Mouse (Mus musculus): ENCODE results near the gene Cdh11.

Gene Cdh11

DNA sequence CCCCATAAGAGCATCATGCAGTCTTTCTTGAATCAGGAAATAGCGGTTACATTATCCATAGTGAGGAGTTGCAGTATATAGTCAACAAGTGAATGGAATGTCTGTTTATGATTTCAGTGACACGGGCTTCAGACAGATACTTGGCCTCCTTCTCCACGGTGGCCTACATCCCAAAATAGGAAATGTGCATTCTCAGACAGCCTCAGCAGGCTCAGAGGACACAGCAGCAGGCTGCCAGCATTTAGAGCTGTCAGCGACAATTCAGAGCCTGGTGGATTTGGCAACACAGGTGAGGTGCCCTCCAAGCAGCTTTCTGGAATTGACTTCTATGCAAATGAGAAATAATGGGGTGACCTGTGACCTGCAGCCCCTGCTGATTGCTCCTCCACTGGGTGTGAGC, 69.5 kb downstream of the Cdh11 start:
- peak; percentile 55 for DNase-seq (ENCODE audit: low read depth, low spot score)

DNA sequence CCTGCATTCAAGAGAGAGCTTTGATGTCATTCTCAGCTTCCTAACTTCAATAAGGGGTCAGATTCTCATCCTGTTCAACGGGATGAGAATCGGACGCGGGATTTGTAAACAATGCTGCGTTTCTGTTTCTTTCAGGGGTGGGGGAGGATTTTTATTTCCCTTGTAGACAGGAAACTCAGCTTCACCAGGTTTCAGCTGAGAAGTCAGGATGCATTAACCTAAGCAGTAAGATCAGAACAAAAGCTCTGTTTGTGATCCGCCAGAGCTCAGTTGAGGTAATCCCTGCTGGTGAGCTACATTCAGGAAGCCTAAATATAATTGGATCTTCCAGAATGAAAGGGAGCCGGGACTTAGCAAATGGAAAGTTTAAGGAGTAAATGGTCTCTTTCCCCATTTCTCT, 78.1 kb downstream of the Cdh11 start:
- DNase-seq (ENCODE audit: low read depth, low spot score): peak; percentile 20

DNA sequence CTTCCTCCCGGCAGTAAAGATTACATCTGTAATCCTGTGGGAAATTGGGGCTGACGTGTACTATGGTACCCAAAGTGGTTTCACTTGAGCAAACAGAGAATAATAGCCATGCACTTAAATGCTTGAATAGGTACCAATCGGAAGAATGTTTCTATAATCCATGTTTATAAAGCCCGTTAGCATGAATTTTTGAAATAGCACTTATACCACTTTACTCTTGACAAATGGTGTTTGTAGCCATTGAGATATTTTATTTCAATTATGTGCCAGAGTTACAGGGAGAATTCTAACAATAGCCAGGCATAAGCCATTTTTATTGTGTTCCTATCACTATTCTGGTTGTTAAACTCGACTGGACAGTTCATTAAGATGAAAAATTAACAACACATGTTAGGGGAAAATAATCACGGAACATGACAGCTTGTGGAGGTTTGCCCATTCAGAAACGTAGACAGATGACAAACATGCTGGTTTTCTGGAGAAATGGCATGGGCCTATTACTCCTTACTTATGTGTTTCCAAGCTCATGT, 80.0 kb downstream of the Cdh11 start:
- no peak for DNase-seq (ENCODE audit: low read depth, low spot score)

DNA sequence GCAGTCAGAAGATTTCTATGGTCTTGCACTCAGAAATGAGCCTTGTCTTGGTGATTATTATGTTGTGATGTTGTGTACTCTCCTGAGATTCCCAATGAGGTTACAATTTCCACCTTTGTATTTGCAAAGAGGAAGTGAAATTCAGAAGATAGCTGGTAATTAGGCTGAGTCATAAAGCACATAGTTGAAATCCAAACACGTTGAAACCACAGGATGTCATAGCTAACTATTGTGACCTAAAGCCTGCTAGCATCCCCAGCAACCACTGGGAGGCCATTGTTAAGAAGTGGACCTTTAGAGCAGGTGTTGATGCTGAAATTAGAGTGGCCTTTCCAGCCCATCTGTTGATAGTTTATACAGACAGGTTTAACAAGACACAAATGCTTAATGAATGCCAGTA, 85.2 kb downstream of the Cdh11 start:
- DNase-seq (ENCODE audit: low read depth, low spot score): no peak

DNA sequence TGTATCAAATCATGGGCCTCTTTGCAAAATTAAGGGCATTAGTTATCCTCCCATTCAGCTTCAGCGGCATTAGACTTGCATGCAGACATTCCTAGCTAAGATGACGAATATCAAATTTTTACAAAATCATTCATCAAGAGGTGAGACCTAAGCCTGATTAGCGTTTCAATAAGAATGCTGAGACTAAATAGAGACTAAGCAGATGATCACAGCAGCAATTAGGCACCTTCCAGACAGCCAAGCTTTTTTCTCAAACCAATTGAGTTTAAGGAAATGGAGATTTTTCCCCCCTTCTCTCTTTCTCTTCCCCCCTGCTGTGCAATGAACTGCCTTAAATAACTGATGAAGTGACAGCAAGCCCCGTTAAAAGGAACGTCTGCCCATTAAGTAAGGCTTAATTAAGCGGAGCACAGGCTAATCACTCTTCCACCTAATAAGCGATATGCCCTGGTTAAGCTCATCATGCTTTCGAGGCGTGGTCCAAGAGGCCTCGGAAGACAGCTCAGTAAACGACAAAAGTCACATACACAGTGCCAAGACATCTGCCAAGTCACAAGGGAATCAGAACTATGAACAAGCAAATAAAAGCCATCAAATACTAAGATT, 87.1 kb downstream of the Cdh11 start:
- no peak for DNase-seq (ENCODE audit: low read depth, low spot score)

DNA sequence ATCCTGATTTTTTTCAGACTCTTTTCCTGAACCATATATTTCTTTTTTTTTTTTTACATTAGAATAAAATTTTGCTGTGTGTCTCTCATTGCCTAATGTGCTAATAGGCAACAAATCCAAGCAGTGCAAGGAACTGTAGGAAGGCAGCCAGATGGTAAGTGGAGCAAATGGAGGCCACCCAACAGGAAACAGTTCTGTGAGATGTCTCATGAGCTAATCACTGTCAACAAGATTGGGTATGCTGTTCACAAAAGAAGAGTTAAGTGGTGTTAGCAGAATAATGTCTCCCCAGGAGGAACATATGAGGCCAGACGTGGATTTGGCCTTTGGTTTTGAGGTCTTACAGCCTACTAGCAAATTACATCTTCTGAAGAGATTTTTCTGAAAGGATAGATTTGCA, 92.0 kb downstream of the Cdh11 start:
- DNase-seq (ENCODE audit: low read depth, low spot score): peak; percentile 41

DNA sequence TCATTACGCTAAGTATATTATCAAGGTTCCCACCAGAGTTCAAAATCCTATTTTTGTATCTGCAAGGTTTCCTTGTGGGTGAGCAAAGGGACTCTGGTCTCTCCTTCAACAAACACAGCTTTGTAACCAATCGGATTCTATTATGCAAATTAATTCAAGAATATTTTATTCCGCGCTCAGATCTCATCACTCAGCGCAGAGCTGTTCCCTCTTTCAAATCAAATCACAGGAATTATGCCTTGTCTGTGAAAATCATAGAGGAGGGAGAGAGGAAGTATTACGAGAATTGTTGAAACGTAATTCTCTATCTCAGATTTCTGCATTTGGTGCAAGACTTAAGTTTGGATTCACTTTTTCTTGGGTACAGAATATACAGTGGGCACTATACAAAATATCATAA, 100.0 kb downstream of the Cdh11 start:
- DNase-seq (ENCODE audit: low read depth, low spot score): peak; percentile 51

DNA sequence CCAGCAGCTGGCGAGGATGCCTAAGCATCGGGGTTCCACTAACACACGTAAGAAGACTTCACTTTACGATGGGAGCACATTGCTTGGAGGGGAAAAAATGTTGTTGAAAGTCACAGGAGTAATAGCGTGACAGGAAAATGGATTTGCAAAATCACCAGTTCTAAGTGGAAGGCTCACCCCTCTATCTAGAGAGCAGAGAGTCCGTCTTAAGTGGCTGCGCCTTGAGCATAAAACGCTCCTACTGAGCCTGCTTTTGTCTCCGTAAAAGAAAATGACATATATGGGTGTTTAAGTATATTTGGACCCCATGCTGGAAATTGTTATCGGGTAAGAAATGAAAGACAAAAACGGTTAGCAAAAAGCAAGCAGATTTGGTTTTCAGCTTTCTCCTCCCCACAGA, 100.4 kb downstream of the Cdh11 start:
- DNase-seq (ENCODE audit: low read depth, low spot score): peak; percentile 23

DNA sequence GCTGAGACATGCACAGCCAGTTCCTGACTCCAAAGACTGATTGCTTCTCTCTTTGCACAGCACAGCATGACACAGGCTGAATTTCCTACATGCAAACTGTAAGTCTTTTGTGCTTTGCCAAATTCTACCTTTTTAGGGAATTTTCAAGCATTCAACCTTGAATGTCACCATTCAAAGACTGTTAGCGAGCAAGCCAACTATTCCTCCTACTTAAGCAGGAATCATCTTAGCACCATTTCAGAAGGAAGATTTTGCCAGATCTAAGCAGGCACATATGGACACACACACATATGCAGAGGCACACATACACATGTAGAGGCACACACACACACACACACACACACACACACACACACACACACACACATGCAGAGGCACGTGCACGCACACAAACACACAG, 108.3 kb downstream of the Cdh11 start:
- peak; percentile 59 for DNase-seq (ENCODE audit: low read depth, low spot score)

DNA sequence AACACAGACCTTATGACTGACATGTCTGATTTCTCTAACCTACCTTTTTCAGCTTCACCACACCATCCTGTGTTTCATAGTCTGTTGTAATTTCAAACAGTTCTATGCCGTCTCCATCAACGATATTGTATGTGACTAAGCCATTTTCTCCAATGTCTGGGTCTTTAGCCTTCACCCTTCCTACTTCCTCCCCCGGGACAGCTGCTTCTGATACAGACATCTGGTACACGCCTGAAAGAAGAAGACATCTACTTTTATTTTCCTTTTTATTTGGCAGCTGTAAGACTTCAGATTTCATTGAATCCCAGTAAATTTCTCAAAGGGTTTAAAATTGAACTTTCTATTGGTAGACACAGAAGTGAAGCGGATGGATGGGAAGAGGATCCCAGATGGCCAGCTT, 120.9 kb downstream of the Cdh11 start:
- DNase-seq (ENCODE audit: low read depth, low spot score): peak; percentile 43

DNA sequence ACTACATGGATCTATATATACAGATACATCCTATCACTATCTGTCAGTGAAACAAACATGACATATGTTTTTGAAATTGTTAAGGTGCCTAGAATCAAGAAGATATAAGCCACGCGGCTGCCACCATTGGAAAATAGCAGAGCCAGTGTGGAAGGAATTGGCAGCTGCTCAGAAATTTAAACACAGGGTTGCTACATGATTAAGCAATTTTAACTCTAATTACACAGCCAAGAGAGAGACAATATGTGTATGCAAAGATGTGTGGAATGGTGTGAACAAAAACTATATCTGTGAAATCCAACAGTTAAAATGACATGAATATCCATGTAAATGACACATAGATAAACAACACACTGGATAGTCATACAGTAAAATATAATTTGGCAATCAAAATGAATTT, 128.9 kb downstream of the Cdh11 start:
- DNase-seq (ENCODE audit: low read depth, low spot score): peak; percentile 31

DNA sequence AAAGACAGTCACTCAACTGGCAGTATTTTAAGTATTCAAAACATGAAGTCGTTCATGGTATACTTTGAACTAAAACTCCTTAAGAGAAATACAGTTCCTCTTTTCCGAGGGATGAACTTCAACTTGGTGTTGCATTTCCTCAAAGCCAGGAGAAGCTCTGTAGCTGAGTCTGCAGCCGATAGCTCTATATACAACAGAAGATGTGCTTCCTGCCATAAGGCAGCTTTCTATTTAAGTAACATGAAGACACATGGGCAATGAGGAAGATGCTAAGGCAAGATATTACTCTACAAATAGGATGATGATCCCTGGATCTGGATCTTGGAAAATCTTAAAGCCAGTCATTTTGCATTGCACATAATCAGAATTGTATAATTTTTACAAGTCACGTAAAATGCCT, 133.5 kb downstream of the Cdh11 start:
- peak; percentile 39 for DNase-seq (ENCODE audit: low read depth, low spot score)

DNA sequence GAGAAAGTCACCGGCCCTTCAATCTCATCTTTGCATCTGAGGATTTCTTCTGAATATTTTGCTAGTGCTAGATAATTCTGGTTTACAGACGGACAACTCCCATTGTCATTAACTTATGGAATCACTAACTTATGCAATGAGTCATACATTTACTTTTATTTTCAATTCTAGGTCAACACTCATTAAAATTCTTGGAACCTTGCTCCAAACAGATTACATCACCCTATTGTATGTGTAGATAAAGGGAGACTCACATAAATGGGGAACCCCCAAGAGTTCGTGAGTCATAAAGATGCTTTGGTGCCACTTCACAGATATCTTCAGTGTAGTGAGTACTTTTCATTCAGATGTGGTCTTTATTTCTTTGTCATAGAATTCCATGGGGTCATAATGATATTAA, 158.3 kb downstream of the Cdh11 start:
- no peak for DNase-seq (ENCODE audit: low read depth, low spot score)

DNA sequence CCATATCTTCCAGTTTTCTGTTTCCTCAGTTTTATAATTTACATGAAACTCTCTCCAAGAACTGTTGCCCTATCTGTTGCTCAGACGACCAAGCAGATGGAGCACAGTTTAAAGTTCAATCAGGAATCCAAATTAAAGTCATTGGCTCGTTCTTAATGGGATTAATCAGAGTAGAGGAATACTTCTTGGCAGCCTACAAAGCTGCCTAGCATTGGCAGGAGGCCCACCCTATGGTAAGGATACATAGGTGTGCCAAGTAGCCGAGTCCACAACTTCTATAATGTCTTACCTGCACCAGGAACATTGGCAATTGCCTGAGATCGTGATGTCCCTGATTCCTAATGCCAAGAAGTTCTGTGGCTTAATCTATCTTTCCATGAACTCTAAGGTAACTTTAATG, 173.3 kb downstream of the Cdh11 start:
- DNase-seq (ENCODE audit: low read depth, low spot score): no peak

DNA sequence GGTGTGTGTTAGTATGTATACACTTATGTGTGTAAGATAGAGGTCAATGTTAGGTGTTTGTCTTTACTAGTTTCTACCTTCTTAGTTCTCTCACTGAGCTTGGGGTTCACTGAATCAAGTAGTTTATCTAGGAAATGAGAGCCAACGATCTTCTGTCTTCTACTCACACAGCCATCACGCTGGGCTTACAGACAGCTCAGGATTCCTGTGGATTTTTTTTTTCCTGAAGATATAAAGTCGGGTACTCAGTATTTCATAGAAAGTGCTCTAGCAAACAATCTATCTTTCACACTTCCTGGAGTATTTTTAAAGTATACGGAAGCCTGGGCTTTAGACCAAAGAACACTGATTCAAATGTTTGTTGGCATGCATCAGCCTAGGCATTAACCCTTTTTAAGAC, 184.1 kb downstream of the Cdh11 start:
- peak; percentile 15 for DNase-seq (ENCODE audit: low read depth, low spot score)

DNA sequence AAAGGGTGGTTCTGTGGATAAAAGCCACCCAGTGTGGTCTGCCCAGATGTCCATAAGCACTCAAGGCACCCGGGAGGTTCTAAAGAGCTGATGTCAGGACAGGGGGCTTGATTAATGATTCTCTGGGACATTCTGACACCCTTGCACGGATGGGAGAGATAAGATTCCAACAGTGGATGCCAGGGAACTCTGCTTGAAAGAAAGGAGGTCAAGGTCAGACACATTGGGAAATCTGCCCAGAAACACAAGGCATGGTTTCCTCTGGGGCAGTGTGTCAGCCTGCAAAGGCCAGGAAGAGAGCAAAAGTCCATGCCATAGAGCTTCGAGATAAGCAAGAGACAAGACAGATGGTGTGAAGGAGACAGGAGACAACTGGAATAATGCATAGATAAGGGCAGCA, 188.9 kb downstream of the Cdh11 start:
- DNase-seq (ENCODE audit: low read depth, low spot score): no peak

DNA sequence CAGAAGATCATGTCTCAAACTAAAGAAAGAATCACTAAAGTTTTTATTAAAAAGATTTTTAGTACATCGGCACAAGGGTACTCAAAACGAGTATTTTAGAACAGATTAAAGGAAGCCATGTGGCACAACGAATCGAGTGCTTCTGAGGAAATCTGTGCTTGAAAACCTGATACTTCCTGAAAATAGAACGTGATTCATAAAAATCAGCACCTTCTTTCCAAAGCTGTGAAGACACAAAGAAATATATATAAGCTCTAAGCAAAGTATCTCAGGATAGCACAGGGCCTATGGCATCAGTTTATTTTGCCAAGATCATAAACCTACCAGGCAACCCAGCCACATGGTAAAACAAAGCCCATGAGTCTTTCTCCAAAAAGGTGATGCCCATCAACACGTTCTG, 191.5 kb downstream of the Cdh11 start:
- DNase-seq (ENCODE audit: low read depth, low spot score): peak; percentile 55

Data from brain, adult 2 months (tissue).